Mouse (Mus musculus) granulocyte monocyte progenitor cell, adult 5-6 weeks (primary cell): ENCODE results near the gene Ppm1a. TPM values are rescaled to one million over a fixed set of nuclear protein-coding genes. Genes with fewer than 3 reads are reported as not detected.

Source experiments
- ATAC-seq: replicated peaks from 2 replicates; pipeline ENCODE4 v1.8.0; 2016; ENCODE audit warnings: mild to moderate bottlenecking, moderate TSS enrichment, inconsistent platforms; ENCODE audit not compliant: poor library complexity, severe bottlenecking
- total RNA-seq, 2 experiments: library from RNA; stranded (forward) in 1 of 2; stranded (reverse) in 1 of 2; fragments of 200-712, 200-1000 nt in 1 of 2; fragments of >200 nt in 1 of 2; fragmentation: Nextera tagmentation in 1 of 2; gene quantifications; 2 replicates each; pipeline ENCODE4 v1.2.3; 2014 to 2017

Gene Ppm1a
- total RNA-seq, 2 experiments from 2014 or later, result 63.6 to 104 TPM

- ATAC-seq, result no peak
Observed at GRCm38 (mm10) chr12:72809798-72810197, 52.5 kb downstream of the Ppm1a start.

DNA sequence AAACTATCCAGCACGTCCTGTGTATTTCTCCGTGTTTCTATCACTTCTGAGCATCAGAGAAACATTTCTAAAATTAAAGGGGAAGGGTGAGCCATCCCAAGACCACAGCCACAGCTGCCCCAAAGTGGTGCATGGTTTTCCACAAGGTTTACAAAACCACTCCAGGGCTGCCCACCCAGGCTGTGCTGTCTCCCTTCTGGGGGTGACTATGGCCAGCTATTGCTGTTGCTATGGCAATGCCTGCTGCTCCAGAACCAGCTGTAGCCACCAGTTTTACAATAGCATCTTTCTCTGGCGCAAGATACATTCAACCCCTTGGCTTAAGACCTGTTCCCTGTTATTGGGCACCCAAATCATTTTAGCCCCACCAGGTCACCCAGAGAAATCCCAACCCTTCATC, 54.3 kb downstream of the Ppm1a start:
- ATAC-seq, result no peak

GRCm38 (mm10) chr12:72820940-72821431, 63.7 kb downstream of the Ppm1a start:
- ATAC-seq, result peak; percentile 86

- ATAC-seq, result no peak
Observed at GRCm38 (mm10) chr12:72821589-72821988, 64.3 kb downstream of the Ppm1a start.

DNA sequence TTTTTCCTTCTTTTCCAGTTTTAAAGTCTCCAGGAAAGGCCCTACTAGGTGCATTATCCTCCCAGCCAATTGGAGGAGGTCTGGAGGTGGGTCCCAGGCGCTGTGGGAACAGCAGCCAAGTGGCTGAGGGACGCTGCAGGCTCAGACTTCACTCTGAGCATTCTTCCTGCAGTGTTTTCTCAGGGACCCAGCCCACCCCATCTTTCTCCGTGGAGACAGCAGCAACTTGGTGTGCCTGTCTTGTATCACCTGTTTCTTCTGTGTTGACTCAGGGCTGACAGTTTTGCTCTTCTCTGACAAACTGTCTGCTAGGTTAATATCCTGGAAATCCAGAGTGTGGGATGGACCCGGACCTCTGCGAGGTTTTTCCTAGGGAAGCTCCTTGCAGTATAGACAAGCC, 68.4 kb downstream of the Ppm1a start:
- ATAC-seq, result no peak

DNA sequence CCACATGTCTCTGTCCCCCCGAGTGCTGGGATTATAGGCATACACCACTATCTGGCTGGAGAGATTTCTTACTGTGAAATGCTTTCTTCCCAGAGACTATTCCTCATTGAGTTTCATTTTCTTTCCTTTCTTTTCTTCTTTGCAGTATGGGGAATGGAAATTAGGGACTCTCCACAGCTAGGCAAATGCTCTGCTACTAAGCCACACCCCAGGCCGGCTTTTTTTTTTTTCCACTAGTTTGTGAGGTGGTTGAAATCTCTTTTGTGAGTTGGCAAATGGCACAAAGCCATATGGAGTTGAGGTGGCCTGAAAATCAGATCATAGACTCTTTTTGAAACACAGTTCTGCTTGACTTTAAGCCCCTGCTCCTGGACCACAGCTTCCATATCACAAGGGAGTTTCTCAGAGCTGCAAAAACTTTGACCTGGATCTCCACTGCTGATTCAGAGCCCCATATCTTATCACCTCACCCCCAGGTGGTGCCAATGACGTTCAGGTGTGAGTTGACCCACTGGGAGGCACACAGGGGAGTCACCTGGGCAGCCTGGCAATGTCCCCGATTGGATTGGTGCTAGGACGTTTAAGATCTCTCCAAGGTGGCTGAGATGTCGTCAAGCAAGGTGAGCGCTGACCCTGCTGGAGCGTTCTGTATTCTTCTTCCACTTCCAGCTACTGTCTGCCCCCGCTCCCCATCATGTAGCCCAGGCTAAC, 71.7 kb downstream of the Ppm1a start:
- ATAC-seq, result no peak

DNA sequence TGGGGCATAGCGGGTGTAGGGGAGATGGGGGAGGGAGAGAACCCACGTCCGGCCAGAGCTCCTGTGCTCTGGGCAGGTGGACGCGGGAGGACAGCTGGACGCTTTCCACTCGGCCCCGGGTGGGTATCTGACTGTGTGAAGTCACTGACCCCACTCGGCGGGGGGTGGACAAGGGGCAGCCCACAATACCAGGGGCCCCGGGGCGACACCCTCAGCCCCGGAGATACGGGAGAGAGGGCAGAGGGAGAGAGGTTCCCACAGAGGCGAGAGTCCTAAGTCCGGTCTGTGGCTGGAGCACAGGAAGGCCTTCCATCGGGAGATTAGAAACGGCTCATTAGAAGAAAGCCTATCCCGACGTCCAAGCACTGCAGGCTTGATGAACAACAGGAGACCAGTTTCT, 72.5 kb downstream of the Ppm1a start:
- ATAC-seq, result no peak

GRCm38 (mm10) chr12:72830317-72830716, 73.1 kb downstream of the Ppm1a start:
- no peak for ATAC-seq

GRCm38 (mm10) chr12:72831711-72832432, 74.6 kb downstream of the Ppm1a start:
- ATAC-seq, result peak; percentile 40; the same call in 1 of the 2 replicates

DNA sequence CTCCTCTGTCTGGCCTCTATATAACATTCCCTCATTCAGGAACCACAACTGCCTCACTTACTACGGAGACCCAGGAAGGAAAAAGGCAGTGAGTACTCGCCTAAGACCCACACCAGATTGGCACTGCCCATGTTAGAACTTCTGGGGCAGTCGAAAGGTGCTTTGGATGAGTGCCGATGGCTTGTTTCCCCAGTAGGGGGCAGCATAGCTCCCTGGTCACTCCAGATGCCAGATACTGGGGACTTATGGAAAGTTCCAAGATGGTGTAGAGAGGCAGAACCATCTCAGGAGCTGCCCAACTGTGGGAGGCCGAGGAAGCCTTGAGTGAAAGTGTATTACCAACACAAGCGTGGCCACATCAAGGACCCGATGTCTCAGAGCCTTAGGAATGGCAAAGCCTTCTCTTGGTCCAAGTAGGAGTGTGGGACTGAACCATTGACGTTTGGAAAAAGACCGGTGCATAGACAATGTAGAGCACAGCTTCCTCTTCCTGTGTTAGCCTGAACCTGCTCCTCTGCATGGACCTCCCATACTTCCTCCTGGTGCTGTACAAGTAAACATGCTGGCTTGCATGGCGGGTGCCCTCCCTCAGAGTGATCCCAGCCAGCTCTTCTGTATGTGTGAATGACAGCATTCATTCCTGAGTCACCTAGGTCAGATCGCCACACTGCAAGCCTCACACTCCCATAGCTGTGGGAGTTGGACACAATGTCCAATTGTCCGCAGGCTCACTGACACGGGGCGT, 77.7 kb downstream of the Ppm1a start:
- ATAC-seq, result no peak

DNA sequence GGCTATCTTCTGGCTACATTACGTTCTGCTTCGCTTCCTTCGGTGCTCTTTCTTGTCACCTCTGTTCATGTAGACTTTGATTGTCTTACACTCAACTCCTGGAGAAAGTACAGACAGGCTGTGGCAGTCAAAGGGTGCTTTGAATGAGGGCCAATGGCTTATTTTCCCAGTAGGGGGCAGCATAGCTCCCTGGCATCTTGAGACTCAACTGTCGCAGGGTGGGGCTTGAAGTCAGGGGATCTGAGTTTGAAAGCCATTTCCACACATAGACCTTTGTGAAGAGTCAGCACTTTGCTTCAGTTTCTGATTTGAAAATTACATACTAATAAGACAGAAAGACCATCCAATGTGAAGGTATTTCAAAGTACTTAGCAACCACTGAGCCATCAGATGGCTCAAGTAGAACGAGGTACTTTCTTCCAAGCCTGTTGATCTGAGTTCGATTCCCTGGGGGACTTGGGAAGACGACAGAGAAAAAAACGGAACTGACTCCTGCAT, 78.3 kb downstream of the Ppm1a start:
- ATAC-seq, result no peak

DNA sequence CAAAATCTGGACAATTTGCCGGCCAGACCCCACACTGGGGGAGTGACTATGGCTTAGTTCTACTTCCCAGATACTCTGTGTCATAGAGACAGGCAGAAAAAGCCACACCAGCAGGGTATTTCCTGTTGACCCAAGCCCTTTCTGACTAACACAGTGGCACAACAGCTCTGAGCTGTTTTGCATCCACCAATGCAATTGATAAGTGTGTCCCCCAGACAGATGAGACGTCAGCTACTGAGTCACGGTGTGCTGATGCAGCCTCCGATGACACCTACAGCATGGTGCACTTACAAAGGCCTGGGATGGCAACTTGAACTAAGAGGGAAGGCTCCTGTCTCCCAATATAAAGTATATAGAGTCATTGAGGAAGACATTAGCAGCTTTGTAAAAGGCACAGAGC, 80.0 kb downstream of the Ppm1a start:
- ATAC-seq, result no peak

DNA sequence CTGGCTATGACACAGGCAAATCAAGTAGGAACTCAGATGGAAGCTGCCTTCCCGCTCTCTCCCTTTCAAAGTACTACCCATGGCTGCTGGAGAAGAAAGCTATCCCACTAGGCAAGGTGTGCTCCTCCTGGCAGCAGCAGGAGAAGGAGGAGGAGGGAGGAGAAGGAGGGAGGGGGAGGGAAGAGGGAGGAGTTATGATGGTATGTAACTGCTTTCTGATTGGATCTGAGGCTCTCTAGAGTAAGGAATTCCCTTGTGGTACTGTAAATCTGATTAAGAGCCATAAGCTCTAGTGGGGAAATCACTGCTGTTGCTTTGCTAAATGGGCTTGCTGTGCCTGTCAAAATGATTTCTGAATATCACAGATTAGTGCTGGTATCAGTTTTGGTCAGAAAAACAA, 84.2 kb downstream of the Ppm1a start:
- no peak for ATAC-seq

- no peak for ATAC-seq
Observed at GRCm38 (mm10) chr12:72843135-72843534, 85.9 kb downstream of the Ppm1a start.

- no peak for ATAC-seq
Observed at GRCm38 (mm10) chr12:72843555-72843954, 86.3 kb downstream of the Ppm1a start.

DNA sequence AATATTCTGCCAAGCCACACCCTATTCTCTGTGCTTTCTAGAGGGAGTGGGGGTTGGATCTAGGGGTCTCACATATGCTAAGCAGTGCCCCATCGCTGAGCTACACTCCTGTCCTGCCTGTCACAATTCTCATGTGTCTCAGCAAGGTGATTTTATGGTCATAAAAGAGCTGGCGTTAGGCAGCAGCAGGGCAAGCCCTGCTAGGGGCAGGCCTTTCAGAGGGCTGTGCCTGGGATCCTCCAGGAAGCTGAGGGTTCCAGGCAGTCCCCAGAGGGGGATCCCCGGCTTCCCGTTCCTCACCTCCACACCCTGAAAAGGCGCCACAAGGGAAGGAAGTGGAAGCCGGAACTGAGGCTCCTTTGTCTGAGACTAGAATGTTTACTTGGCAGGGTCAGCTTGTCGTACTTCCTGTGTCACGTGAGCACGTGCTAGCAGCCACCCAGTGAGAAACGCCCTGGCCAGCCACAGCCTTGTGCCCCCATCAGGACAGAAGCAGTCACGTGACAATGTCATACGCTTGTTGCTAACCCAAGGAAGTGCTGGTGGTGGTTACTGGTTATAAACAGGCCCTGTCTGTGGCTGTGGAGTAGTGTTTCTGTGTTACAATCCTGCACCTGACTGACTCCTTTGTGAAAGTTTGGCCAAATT, 86.8 kb downstream of the Ppm1a start:
- ATAC-seq, result peak; percentile 98

DNA sequence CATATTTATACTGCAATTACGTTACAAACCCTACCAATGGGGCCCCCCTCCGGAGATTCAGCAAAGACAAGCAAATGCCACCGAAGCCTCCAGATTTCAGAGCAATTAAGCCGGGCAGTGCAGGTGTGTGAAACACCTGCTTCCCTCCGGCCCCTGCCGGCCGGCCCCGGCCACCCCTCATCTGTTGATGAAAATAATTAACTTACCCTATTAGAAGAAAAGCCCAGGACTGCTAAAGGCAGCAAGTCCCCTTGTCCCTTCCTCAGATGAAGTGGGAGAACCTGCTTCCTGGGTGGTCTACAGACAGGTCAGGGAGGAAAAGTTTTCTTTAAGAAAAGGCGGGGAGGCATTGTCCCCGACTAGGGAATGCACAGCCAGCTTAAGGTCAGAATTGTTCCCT, 88.7 kb downstream of the Ppm1a start:
- ATAC-seq, result no peak

DNA sequence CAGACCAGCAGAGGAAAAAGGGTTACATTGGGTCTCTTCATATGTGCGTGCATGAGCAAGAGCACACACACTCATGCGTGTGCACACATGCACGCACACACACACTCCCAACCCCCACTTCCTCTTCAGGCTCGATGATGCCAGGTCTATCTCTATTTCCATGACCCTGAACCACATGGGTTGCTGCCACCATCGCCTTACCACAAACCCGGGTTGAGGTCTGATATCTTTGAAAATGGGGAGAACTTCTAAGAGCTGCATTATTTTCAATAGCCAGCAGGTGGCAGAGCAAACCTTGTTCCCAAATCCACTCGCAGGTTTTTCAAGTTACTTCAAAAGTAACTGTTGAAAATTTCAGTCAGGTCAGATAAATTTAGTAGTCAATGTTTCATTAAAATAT, 90.5 kb downstream of the Ppm1a start:
- ATAC-seq, result peak; percentile 61
